Mouse (Mus musculus) brain, embryonic 18.5 days (tissue): Measurements from ENCODE around the gene Gm20388.
"Not testable (repeated sequence)": the region's sequence is repeated elsewhere in the genome, so short reads cannot be mapped to it uniquely, and the experiment has no call there.

Experiments used
- DNase-seq: peaks from one replicate; pipeline ENCODE4 v3.0.0-alpha.2; 2012; ENCODE audit warnings: low read depth, low spot score

Gm20388 gene

DNA sequence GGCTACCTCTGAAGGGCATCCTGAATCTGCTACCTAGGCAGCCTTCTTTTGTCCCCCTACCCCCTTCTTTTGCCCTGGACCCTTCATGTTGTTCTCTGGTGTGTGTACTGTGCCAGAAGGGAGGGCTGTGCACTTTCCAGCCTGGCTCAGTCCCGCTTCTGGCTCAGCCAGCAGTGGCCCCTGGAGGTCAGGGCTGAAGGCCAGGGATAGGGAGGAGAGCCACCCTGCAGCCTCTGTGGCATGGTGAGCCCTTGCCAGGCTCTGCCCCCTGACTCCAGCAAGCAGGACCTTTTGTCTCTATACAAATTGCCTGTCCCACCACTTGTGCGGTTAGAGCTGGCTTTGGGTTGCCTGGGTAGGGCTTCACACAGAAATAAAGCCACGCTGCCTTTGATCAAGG lies 403.0 kb downstream of the Gm20388 start:
- DNase-seq: no peak

- DNase-seq: no peak
Measured at GRCm38 (mm10) chr8:120314932-120315331, 404.3 kb downstream of the Gm20388 start.

DNA sequence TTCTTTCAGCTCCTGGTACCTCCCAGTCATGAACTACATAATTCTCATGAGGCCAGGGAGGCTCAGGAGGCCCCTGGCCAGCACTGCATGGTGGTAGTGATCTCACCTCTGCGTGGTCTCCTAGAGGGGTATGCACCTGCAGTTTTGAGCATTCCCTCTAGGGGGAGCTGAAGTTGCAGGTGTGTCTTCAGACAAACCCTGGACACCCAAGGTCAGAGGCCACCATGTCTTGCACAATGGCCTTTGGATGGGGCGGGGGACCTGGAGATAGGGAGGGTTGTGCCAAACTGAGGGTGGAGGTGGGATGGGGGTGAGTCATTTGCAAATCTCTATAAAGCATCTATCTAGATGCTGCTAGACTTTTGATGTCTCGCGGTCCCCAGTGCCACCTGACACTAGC lies 405.0 kb downstream of the Gm20388 start:
- DNase-seq: no peak

DNA sequence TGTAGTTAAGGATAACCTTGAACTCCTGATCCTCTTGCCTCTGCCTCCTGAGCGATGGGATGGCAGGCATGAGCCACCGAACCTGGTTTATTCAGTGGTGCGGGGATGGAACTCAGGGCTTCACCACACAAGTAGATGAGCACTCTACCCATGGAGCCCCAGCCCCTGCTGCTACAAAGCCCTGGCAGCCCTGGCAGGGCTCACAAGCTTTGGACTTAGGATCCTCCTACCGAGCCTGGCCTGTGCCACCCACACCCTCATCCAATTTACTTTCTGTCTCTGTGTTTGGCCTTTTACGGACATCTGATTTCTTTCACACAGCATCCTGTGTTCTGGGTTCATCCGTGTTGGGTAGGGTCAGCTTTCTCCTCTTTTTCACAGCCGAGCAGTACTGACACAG lies 406.1 kb downstream of the Gm20388 start:
- no peak for DNase-seq

DNA sequence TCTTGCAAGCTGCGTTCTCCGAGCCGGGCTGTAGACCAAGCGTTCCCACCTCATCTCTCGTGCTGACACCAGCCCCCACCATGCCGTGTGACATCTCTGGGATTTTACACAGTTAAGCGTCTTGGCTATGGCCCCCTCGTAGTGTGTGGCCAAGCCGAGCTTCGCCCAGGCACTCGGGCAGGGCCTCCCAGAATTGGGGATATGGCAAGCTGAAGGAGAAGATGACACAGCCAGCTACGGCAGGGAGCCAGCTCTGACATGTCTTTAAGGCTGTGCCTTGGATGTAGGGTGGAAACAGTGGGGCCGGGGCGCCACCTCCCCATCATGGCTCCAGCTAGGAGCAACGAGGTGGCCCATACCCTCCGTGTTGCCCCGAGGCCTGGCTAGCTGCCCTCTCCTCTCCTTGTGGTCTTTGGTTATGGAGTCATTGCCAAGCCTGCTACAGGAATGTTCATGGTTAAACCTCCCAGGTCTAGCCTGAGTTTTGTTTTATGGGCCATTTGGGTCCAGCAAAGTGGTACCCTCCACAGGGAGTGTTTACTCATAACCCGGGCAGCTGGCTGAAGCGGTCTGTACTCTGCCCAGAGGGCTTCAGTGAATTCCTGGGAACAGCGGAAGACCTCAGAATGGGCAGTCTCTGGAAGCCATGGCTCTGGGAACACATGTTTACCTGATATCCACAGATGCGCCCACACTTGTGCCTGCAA lies 406.6 kb downstream of the Gm20388 start:
- no peak for DNase-seq

GRCm38 (mm10) chr8:120318476-120318991 lies 407.9 kb downstream of the Gm20388 start:
- DNase-seq: no peak

DNA sequence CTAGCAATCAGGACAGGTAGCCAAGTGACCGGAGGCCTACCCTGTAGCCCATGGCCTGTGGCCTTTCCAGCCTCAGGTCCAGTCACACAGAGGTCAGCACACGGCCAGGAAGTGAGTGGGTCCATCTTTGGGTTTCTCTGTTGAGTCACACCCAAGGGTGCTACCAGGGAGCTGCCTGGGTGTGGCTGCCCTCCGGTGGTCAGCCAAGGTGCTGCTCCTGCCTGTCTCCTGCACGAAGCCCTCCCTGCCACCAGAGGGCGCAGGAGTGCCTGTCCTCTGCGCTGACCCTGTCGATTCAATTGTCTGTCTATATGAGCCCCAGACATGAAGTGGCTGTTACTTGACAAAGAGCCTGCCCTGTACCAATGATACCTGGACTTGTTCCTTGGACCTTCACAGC lies 408.8 kb downstream of the Gm20388 start:
- no peak for DNase-seq

DNA sequence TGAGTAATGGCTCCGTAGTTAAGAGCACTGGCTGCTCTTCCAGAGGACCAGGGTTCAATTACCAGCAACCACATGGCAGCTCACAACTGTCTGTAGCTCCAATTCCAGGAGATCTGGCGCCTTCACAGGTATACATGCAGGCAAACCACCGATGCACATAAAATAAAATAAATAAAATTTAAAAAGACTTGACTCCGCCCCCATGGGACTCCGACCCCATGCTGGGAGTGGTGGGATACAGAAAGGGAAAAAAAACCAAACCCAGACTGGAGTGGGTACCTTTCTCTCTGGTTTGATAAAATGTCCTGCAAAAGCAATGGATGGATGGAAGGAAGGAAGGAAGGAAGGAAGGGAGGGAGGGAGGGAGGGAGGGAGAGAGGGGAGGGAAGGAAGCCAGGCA lies 409.5 kb downstream of the Gm20388 start:
- DNase-seq: no peak

GRCm38 (mm10) chr8:120321724-120322123 lies 411.1 kb downstream of the Gm20388 start:
- DNase-seq: no peak

- no peak for DNase-seq
Measured at GRCm38 (mm10) chr8:120322956-120323448, 412.4 kb downstream of the Gm20388 start.

DNA sequence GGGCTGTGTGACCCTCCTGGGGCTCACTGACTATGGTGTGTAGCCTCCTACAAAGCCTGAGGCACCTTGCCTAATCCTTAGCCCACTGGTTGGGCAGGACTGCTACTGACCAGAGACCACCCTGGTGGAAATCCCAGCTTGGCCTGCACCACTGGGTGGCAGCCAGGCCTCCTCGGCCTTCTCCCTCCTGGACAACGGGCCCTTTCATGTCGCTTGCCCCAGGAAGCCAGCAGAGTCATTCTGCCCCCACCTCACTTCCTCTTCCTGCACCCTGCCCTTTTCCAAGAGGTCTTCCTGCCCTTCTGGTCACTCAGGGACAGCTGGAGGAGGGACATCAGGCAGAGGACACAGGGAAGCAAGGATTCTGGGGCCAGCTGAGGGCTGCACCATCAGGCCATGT lies 413.9 kb downstream of the Gm20388 start:
- DNase-seq: no peak

GRCm38 (mm10) chr8:120325172-120325767 lies 414.6 kb downstream of the Gm20388 start:
- DNase-seq: no peak

GRCm38 (mm10) chr8:120327131-120327554 lies 416.5 kb downstream of the Gm20388 start:
- no peak for DNase-seq

DNA sequence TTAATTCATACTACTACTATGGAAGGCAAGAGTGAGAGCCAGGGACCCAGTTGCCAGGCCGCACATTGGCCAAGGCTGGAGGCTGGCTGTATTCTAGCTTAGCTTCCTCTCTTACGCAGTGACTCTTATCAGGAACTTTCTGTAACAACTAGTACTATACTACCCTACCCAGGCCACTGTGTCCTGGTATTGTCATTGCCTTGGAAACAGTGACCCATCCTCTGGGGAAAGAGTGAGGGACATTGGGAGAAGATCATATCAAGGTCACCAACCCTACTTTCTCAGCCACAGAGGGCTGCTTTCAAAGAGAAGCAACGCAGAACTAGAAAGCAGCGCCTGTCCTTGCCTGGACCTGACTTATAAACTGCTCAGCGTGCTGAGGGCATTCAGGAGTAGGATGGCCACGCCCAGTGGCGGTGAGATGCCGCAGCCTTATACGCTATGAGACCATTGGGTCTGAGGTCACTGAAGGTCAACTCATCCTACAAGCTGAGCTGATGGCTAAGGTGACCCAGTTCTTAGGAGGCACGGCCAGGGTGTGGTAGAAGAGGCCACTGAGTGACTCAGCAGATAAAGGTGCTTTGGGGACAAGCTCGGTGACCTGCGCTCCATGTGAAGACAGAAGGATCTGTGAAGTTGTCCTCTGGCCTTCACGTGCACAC lies 417.9 kb downstream of the Gm20388 start:
- no peak for DNase-seq

DNA sequence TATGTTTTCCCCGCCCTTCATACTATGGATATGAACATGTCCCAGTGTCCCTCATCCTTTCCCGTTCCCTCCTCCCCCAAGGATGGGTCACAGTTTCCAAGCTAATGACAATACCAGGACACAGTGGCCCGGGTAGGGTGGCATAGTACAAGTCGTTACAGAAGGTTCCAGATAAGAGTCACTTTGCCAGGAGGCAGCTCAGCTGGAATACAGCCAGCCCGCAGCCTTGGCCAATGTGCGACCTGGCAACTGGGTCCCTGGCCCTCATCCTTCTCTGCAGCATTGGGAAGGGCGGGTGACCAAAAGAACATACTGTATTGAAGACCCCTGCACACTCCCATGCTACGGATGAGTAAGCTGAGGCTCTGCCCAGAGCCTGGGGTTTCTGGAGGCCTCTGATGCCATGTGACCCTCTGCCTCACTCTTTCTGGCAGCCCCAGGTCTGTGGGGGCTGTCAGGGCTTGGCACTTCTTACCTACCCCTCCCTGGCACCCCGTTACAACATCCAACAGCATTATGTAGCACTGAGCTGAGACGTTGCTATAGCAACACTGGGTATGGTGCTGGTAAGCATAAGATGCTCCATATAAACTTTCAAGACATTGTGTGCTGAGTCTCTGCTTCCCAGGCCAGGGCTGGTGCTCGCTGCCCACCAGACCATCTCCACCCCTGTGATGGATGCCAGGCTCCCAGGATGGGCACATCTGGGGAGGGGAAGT lies 418.5 kb downstream of the Gm20388 start:
- DNase-seq: no peak

DNA sequence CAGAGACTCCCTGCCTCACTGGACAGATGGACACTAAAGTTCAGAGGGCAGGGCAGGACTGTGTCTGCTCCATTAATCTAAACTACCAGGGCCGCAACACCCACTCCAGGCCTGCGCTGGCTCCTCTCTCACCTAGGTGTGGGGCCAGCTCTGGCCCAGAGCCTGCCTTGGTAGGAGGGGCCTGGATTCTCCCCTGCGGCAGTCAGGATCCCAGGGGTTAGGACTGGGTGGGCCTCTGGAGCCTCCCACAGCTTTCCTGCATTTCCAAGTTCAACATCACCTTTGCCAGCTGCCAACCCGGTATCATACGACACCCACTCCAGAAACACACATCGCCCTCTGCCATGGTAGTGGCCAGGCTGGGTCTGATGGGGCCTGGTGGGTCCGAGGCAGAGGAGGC lies 420.4 kb downstream of the Gm20388 start:
- no peak for DNase-seq

GRCm38 (mm10) chr8:120332379-120333229 lies 422.0 kb downstream of the Gm20388 start:
- DNase-seq: no peak

- no peak for DNase-seq
Measured at GRCm38 (mm10) chr8:120333681-120334080, 423.0 kb downstream of the Gm20388 start.

GRCm38 (mm10) chr8:120334261-120334660 lies 423.6 kb downstream of the Gm20388 start:
- not testable (repeated sequence) for DNase-seq

DNA sequence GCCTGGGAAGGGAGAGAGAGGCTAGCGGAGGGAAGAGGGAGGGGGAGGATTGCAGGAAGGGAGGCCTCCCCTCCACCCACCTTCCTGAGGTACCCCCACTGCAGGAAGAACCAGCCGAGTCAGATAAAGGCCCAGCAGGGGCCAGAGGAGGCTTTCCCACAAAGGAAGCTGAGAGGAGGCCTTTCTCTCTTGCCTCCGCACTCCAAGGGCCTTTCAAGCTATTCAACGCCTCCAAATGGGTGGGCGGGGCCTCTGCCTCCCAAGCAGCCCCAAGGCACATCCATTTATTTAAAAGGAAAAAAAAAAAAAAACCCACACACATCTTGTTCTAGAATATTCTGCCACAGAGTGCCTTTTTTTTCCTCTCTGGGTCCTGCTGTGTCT lies 424.2 kb downstream of the Gm20388 start:
- no peak for DNase-seq
